Mouse (Mus musculus): ENCODE results near the gene Cfap126.

GRCm38 (mm10) chr1:171094424-171094823 is 19.3 kb upstream of the Cfap126 start:
- TF ChIP-seq POLR2A (IDR thresholded peaks at IDR 0.05; ENCODE audit: low read depth, low read length) (no peak), CTCF (conservative IDR thresholded peaks at IDR 0.05; ENCODE audit: insufficient read depth, insufficient read length, low read depth, low read length) (no peak)

Data from kidney, adult 2 months (tissue).